Mouse (Mus musculus): ENCODE measurements around the gene Catsper2.
A peak's percentile ranks its signal among the peaks of the same experiment; 100 is the strongest.

Catsper2 gene

GRCm38 (mm10) chr2:121413387-121414042, at the start of gene Catsper2, which contains the start of gene Pdia3:
Gene Catsper2 (minus strand): TSS chr2:121413792.
Gene Pdia3 (plus strand): TSS chr2:121413775.
- peak; percentile 95 for DNase-seq

GRCm38 (mm10) chr2:121460071-121460470, 46.5 kb upstream of the Catsper2 start:
- no peak for DNase-seq

- peak; percentile 87 for DNase-seq
Observed at GRCm38 (mm10) chr2:121456692-121457642, 43.4 kb upstream of the Catsper2 start, which contains the start of gene Serinc4. Gene Serinc4 (minus strand): TSS chr2:121456781.

DNA sequence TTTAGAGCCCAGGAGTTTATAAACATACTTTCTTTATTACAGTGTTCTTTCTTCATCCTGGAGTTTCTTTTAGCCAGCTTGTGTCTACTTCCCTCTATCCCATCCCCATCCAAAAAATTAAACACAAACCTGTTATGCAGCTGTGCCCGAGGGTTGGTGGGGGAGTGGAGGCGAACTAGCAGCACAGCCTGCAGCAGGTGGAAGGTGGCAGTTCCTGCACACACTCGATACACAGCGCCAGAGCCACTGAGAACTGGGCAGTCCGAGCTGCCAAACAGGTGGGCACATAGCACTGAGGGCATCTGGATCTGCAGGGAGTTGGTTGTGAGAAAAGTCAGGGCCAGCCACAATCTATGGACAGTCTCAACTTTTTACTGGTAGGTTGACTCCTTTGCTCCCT, 41.9 kb upstream of the Catsper2 start:
- DNase-seq, result no peak

GRCm38 (mm10) chr2:121453917-121454316, 40.3 kb upstream of the Catsper2 start:
- no peak for DNase-seq

DNA sequence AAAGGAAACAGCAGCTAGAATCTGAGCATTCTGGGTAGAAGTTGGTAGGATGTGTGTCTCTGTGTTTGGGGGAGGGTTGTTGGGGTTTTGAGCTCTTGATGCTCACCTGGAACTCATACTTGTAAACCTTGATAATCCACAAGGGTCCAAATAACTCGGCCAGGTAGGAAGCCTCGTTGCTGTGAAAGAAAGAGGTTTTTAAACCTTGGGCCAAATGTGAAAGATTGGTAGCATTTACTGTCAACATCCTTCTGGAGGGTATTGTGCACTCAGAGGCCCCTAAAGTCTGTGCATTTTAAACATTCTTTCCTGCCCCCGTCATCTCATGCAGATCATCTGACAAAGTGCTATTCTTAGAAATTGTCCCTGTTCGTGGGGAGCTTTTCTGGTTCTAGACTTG, 39.4 kb upstream of the Catsper2 start, which contains the start of gene Hypk:
Hypk (plus strand) TSS at position 301 of the 400 bp plus-strand sequence.
- DNase-seq, result no peak

DNA sequence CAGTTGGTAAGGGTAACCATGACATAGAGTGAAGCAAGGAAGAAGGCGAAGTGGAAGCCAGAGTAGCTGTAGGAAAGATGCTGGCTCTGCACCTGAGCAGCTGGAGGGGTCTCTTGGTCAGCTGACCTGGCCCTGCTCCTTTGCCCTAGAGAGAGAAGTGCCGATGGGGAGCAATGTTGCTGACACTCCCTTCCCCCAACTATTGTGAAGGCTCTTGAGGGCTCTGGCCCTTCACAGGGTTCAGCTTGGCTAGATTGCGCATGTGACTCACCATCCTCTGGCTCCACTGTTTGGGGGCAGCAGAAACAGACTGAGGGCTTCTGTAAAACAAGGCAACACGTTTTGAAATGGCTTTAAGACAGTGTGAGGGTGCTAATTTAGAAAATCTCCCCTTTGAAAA, 38.8 kb upstream of the Catsper2 start:
- no peak for DNase-seq

- DNase-seq, result no peak
Observed at GRCm38 (mm10) chr2:121450093-121450492, 36.5 kb upstream of the Catsper2 start.

DNA sequence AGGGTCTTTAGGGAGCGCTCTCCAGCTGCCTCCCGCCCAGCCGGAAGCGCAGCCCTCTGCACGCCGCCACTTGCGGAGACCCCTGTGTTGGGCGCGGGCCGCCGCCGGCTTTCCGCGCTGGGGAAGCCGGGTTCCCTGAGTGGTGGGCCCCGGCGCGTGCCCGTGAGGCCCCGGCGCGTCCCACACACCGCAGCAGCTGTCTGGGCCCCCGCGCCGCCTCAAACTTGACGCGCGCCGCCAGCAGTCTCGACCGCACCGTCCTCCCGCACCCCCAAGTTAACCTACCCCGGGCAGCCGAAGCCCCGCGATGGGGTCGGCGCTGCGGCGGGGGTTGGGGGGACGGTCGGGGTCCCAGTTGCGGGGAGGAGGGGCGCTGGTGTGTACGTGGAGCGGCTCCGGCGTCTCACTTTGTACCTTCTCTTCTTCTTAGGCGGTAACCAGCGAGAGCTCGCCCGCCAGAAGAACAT, 36.0 kb upstream of the Catsper2 start:
- no peak for DNase-seq

DNA sequence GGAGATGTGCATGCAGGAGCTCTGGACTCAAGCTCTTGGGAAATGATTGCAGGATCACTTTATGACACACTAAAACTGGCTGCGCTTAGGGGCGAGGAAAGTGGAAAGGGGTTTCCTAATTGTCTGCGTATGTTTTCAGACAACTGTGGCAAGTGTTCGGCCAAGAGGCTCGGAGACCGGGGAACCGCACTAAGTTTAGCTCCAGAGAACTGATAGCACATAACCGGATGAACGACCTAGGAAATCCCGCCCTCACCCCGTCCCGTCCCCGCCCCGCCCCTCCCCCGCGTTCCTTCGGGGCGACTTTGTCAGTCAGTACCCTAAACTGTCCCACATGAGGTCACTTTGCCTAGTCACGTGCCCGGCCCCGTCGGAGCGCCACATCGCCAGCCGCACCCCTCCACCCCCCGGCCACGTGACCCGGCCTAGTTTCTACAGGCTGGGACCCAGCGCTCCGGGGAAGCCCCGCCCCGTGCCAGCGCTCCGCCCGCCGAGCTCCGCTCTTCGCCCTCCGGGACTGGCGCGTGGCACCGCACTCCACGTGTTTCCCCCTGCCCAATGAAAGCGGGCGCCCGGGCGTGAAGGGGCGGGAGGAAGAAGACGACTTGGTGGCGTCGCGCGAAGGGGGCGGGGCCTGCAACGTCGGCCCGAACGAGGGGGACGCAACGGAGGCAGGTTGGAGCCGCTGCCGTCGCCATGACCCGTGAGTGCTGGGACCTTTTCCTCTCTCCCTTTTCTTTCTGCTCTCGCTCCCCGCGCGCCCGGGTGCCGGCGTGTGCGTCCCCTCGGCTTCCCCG, 35.3 kb upstream of the Catsper2 start, which contains the start of gene Serf2:
Serf2 (plus strand) TSS at position 457 of the 797 bp plus-strand sequence.
- peak; percentile 100 for DNase-seq

DNA sequence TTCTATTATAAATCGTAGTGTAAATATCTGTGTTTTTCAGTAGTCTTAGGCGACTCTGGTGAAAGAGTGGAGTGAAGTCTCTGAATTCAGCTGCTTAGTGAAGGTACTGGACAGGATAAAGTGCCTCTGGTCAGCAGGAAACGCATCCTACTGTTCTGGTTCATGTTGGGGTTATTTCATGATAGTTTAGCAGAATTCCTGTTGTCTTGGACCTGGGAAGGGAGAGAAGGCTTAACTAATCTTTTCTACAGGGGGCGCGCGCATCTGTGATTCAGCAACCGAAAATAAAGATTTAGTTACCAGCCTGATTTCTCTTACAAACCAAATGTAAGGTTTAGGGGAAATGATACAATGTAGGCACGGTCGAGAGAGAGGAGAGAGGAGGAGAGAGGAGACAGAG, 34.5 kb upstream of the Catsper2 start:
- peak; percentile 53 for DNase-seq

- DNase-seq, result no peak
Observed at GRCm38 (mm10) chr2:121447006-121447405, 33.4 kb upstream of the Catsper2 start.

DNA sequence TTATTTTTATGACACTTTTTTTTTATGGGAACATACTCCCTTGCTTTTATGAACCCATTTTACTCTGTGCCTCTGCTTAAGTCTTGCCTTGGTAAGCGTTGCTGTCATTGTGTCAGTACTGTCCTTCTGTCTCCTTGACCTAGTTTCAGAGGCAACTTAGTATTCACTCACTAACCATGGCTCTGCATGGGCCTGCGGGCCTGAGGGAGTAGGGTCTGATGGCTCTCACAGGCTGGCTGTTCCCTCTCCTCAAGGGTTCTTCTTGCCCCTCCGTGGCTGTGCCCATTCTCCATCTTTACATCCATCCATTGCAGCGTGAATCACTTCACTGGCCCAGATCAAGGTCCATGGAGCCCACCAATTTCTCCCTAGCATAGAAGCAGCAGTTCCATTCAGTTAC, 32.9 kb upstream of the Catsper2 start:
- no peak for DNase-seq

DNA sequence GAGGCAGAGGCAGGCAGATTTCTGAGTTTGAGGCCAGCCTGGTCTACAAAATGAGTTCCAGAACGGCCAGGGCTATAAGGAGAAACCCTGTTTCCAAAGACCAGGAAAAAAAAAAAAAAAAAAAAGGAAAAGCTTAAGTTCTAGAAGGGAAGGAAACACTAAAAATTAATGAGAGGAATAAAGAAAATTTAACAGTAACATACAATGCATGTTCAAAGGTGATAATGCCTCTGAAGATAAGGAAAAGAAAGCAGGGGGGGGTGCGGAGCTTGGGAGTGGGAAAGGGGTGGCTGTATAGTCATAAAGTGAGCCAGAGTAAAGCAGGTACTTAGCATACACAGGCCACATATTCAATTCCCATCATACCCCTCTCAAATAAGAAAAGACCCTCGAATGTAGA, 31.5 kb upstream of the Catsper2 start:
- DNase-seq, result no peak

DNA sequence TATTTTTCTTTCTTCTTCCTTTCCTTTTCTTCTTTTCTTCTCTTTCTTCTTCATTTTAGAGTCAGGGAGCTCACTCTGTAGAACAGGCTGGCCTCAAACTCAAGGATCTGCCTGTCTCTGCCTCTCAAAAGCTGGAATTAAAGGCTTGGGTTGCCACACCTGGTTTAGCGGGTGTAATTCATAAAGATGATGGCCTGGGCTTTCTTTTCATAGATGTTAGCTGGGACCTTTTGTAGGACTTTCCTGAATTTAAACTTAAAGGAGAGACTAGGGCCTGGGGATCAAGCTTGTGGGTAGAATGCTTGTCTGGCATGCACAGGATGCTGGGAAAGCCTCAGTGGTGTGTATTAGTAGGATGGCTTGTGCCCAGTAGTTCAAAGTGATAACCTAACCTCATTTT, 30.6 kb upstream of the Catsper2 start, which contains the start of gene Ell3:
Ell3 (minus strand) TSS at position 101 of the 400 bp plus-strand sequence.
- DNase-seq, result no peak

- DNase-seq, result no peak
Observed at GRCm38 (mm10) chr2:121443068-121443349, 29.4 kb upstream of the Catsper2 start.

DNA sequence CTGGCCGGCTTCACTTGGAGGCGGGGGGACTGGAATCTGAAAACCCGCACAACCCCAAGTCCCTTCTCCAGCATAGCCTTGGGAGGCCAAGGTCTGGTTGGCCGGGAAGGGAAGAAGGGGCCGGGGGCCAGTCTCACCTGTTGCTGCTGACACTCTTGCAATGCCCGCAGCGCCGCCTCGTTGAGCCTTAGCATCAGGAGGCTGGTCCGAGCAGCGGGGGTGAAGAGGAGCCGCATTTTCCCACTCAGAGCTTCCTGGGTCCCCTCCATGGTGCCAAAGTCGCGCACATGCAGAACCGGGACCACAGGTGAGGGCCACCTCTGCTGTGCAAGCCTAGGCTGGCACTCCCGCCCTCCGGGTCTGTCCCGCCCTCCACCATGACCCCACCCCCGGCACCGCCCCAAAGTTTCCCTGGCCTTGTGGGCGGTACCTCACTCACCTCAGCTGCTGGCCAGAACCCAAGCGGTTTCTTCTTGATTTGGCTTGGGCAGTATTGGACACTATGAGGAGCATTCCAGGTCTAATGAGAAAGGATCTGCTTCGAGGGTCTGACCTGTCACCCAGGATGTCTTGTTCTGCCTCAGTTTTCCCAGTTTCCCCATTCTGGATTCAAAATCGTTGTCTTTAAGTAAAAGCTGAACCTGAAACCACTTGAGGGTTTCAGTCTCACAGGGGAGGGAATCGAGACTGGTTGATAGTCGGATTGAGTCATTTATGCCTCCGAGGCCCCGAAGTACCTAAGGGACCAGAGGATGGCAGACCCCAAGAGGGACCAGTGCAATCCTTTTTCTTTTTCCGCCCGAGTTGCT, 28.9 kb upstream of the Catsper2 start:
- DNase-seq, result peak; percentile 89

DNA sequence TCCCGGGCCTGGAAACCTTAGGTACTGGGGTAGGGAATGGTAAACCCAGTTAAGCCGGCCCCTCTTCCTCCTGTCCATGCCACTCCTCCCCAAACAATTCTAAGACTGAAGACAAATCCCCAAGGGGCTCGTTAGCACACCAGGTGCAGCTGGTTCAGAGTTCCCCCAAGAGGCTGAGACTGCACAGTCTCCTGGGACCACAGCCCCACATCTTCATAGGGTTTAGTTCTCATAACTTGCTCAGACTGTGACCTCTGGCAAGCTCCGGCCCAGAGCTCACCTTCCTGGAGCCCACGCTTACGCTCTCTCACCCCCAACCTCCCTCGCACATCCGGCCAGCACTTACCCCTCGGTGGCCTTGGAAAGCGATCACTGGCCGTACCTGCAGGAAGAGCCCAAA, 28.2 kb upstream of the Catsper2 start:
- no peak for DNase-seq

GRCm38 (mm10) chr2:121440834-121441605, 27.4 kb upstream of the Catsper2 start:
- DNase-seq, result no peak

DNA sequence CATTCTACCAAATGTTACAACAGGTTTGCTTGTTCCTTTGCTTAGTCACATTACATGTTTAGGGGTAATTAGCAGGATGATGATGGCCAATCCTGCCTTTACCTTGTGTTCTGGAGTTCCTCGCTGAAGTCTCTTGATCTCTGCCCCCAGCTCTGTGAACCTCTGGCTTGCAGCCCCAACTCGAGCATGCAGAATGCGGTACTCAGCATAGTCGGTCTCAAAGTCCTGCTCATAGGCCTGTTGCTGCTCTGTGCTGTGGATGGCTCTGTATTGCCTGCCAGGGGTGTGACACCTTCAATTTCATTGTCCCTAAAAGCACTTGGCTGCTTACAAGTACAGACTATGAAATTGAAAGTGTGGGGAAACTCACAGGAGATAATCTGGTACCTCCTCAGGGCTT, 26.2 kb upstream of the Catsper2 start:
- peak; percentile 50 for DNase-seq

GRCm38 (mm10) chr2:121434854-121435253, 21.3 kb upstream of the Catsper2 start:
- DNase-seq, result no peak
